In the genomic region with DNA sequence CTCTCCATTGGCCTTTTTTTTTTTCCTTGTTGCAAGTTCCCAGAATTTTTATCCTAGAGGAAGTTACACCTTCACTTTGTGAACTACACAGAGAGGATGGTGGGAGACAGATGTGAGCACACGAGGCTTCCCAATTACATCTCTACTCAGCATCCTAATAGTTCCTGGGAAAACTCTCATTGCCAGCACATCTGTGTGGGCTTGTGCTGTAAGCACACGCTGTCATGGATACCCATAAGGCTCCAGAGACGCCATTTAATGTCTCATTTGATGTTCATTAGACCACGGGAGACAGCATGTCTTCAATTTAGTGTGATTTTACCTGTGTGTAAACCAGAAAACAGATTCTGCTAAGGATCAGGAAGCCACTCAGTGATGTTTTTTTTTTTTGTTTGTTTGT, we compare ENCODE assay signal across 22 mouse cellular contexts.
A peak's percentile ranks its signal among the peaks of the same experiment; 100 is the strongest.
DNase-seq lines count a peak whose midpoint lies in the region; ATAC-seq lines count a peak whose summit lies in the region.
"Had no signal": no experiment of that assay in that cellular context is flagged by ENCODE, and none has a peak within 500 bp of the region (broad histone marks: within the 10 kb centered on the region; RNA-seq: fewer than 3 reads in every experiment).

No protein-coding gene starts in this region.

- H3K36me3 ChIP-seq in hindbrain, embryonic 13.5 days, result no peaks in the 10 kb centered on the region
- no peaks in the 10 kb centered on the region for H3K36me3 ChIP-seq in hindbrain, embryonic 11.5 days (ENCODE audit: control insufficient read depth, insufficient read depth, low read length)
- no peaks in the 10 kb centered on the region for H3K36me3 ChIP-seq in neural tube, embryonic 13.5 days
- H3K36me3 ChIP-seq in midbrain, embryonic 16.5 days (ENCODE audit: control insufficient read depth, insufficient read depth, low read length), result no peaks in the 10 kb centered on the region
- H3K36me3 ChIP-seq: embryonic facial prominence, embryonic 10.5 days; embryonic facial prominence, embryonic 12.5 days; forebrain, embryonic 15.5 days; G1E had no signal

- H3K4me3 ChIP-seq in hindbrain, embryonic 13.5 days, result no peak overlapping the region
- no peak overlapping the region for H3K4me3 ChIP-seq in hindbrain, embryonic 11.5 days (ENCODE audit: low read depth, low read length)
- H3K4me3 ChIP-seq in neural tube, embryonic 13.5 days, result no peak overlapping the region
- H3K4me3 ChIP-seq in midbrain, embryonic 16.5 days (ENCODE audit: low read depth, low read length), result no peak overlapping the region
- H3K4me3 ChIP-seq: embryonic facial prominence, embryonic 10.5 days; embryonic facial prominence, embryonic 12.5 days; forebrain, embryonic 13.5 days; forebrain, embryonic 15.5 days had no signal

- peaks cover 16% of the 10 kb centered on the region for H3K27me3 ChIP-seq in hindbrain, embryonic 13.5 days
- H3K27me3 ChIP-seq in hindbrain, embryonic 11.5 days (ENCODE audit: control insufficient read depth, insufficient read depth, low read length), result no peaks in the 10 kb centered on the region
- no peaks in the 10 kb centered on the region for H3K27me3 ChIP-seq in neural tube, embryonic 13.5 days
- H3K27me3 ChIP-seq in midbrain, embryonic 16.5 days (ENCODE audit: control insufficient read depth, insufficient read depth, low read depth, low read length), result no peaks in the 10 kb centered on the region
- H3K27me3 ChIP-seq: CH12.LX; embryonic facial prominence, embryonic 12.5 days; forebrain, embryonic 13.5 days; forebrain, embryonic 15.5 days had no signal

- no peak for DNase-seq in hindbrain, embryonic 11.5 days (ENCODE audit: low spot score)
- DNase-seq in neural tube, embryonic 10.5 days (ENCODE audit: extremely low spot score, low spot score), result no peak
- DNase-seq: adrenal gland, adult 8-10 months; adrenal gland, postnatal 14 days; adrenal gland, postnatal 36 days; B cell, adult 2 months; cerebellum, adult 11-12 months; cerebellum, adult 2 months; cerebellum, adult 9-10 months; cerebellum, postnatal 25 days had no signal

- 69% methylated on average over 4 of the region's 4 CpGs for WGBS in hindbrain, embryonic 13.5 days
- 70% methylated on average over 4 of the region's 4 CpGs for WGBS in hindbrain, embryonic 11.5 days
- WGBS in neural tube, embryonic 13.5 days, result 56% methylated on average over 4 of the region's 4 CpGs
- 70% methylated on average over 4 of the region's 4 CpGs for WGBS in midbrain, embryonic 16.5 days

- H3K4me2 ChIP-seq in hindbrain, embryonic 13.5 days, result no peak overlapping the region
- H3K4me2 ChIP-seq in hindbrain, embryonic 11.5 days (replicated peaks; ENCODE audit: low read depth, low read length), result no peak overlapping the region
- no peak overlapping the region for H3K4me2 ChIP-seq in neural tube, embryonic 13.5 days
- H3K4me2 ChIP-seq in midbrain, embryonic 16.5 days (ENCODE audit: low read length), result no peak overlapping the region
- H3K4me2 ChIP-seq: embryonic facial prominence, embryonic 12.5 days; forebrain, embryonic 13.5 days; forebrain, embryonic 15.5 days had no signal

- H3K27ac ChIP-seq in hindbrain, embryonic 13.5 days, result no peak overlapping the region
- H3K27ac ChIP-seq in hindbrain, embryonic 11.5 days (ENCODE audit: low read depth, low read length), result no peak overlapping the region
- H3K27ac ChIP-seq in neural tube, embryonic 13.5 days (replicated peaks), result no peak overlapping the region
- no peak overlapping the region for H3K27ac ChIP-seq in midbrain, embryonic 16.5 days (ENCODE audit: low read length)
- H3K27ac ChIP-seq: embryonic facial prominence, embryonic 10.5 days; embryonic facial prominence, embryonic 12.5 days; forebrain, embryonic 13.5 days; forebrain, embryonic 15.5 days had no signal

- 0 out of 2 replicates have a peak, but pooled peaks have one; percentile 36 for ATAC-seq in hindbrain, embryonic 13.5 days (ENCODE audit: low FRiP score)
- no peak for ATAC-seq in hindbrain, embryonic 11.5 days (ENCODE audit: low FRiP score)
- 0 out of 2 replicates have a peak, but pooled peaks have one; percentile 53 for ATAC-seq in neural tube, embryonic 13.5 days (ENCODE audit: low read depth)
- no peak for ATAC-seq in midbrain, embryonic 16.5 days
- ATAC-seq: activated CD4-positive, CD25-positive, alpha-beta regulatory T cell, adult 4 months; CD4-positive, CD25-positive, alpha-beta regulatory T cell, adult 4 months; forebrain, embryonic 13.5 days; forebrain, embryonic 15.5 days; Patski had no signal

- no peaks in the 10 kb centered on the region for H3K4me1 ChIP-seq in hindbrain, embryonic 13.5 days (replicated peaks)
- H3K4me1 ChIP-seq in hindbrain, embryonic 11.5 days (replicated peaks; ENCODE audit: control insufficient read depth, insufficient read depth, low read length), result no peaks in the 10 kb centered on the region
- H3K4me1 ChIP-seq in neural tube, embryonic 13.5 days (replicated peaks), result no peaks in the 10 kb centered on the region
- no peaks in the 10 kb centered on the region for H3K4me1 ChIP-seq in midbrain, embryonic 16.5 days (ENCODE audit: control insufficient read depth, insufficient read depth, low read length)
- H3K4me1 ChIP-seq: embryonic facial prominence, embryonic 10.5 days; embryonic facial prominence, embryonic 12.5 days; forebrain, embryonic 13.5 days; forebrain, embryonic 15.5 days had no signal

- no peaks in the 10 kb centered on the region for H3K9me3 ChIP-seq in hindbrain, embryonic 13.5 days
- no peaks in the 10 kb centered on the region for H3K9me3 ChIP-seq in hindbrain, embryonic 11.5 days (ENCODE audit: control insufficient read depth, low read length)
- H3K9me3 ChIP-seq in neural tube, embryonic 13.5 days, result no peaks in the 10 kb centered on the region
- no peaks in the 10 kb centered on the region for H3K9me3 ChIP-seq in midbrain, embryonic 16.5 days (replicated peaks; ENCODE audit: control insufficient read depth, low read length, poor library complexity, severe bottlenecking)
- H3K9me3 ChIP-seq: embryonic facial prominence, embryonic 10.5 days; embryonic facial prominence, embryonic 12.5 days; forebrain, embryonic 13.5 days; forebrain, embryonic 15.5 days had no signal

- H3K9ac ChIP-seq in hindbrain, embryonic 13.5 days, result no peak overlapping the region
- H3K9ac ChIP-seq in hindbrain, embryonic 11.5 days (ENCODE audit: low read depth, low read length), result no peak overlapping the region
- H3K9ac ChIP-seq in neural tube, embryonic 13.5 days, result no peak overlapping the region
- H3K9ac ChIP-seq in midbrain, embryonic 16.5 days (ENCODE audit: low read depth, low read length), result no peak overlapping the region
- H3K9ac ChIP-seq: embryonic facial prominence, embryonic 12.5 days; forebrain, embryonic 13.5 days; forebrain, embryonic 15.5 days had no signal

Comparison
In these comparisons a context has a peak if more than half of its experiments do, and no peak if none do; other contexts are left out.
1. ATAC-seq: peak in hindbrain, embryonic 13.5 days (single experiment) and neural tube, embryonic 13.5 days (single experiment); none in hindbrain, embryonic 11.5 days (single experiment) and midbrain, embryonic 16.5 days (single experiment).